Mouse (Mus musculus) layer of hippocampus, postnatal 14 days (tissue): ENCODE measurements at regions not wholly inside any gene's neighbourhood (a gene's known extent, or its start where the extent isn't known, plus 50 kb on each side); places are given as distances from the start of the nearest gene placed in this dataset.

ENCODE experiments used
- DNase-seq, 2 experiments: peaks; one replicate each; pipeline ENCODE4 v3.0.0; 2021 to 2022; ENCODE audit warnings: low spot score in 2 of 2, mixed read lengths in 1 of 2

GRCm38 (mm10) chr9:46636261-46637010, 316.6 kb upstream of the 4931429L15Rik start:
- no peak for DNase-seq

GRCm38 (mm10) chr9:46633952-46634351, 314.2 kb upstream of the 4931429L15Rik start:
- DNase-seq, result no peak

- peak; percentile 59 to 71 for DNase-seq
Measured at GRCm38 (mm10) chr9:46632576-46632975, 312.8 kb upstream of the 4931429L15Rik start.

GRCm38 (mm10) chr9:46622255-46622654, 302.5 kb upstream of the 4931429L15Rik start:
- DNase-seq, result no peak

GRCm38 (mm10) chr9:46621851-46622250, 302.1 kb upstream of the 4931429L15Rik start:
- no peak for DNase-seq

- DNase-seq, result no peak
Measured at GRCm38 (mm10) chr9:46610101-46611005, 290.6 kb upstream of the 4931429L15Rik start.

GRCm38 (mm10) chr9:46608695-46609094, 288.9 kb upstream of the 4931429L15Rik start:
- no peak for DNase-seq

GRCm38 (mm10) chr9:46600803-46601202, 281.0 kb upstream of the 4931429L15Rik start:
- no peak for DNase-seq

GRCm38 (mm10) chr9:46599931-46600708, 280.3 kb upstream of the 4931429L15Rik start:
- DNase-seq, result peak; percentile 32 to 68

- DNase-seq, result no peak
Measured at GRCm38 (mm10) chr9:46598518-46598917, 278.7 kb upstream of the 4931429L15Rik start.

- DNase-seq, result no peak
Measured at GRCm38 (mm10) chr9:46593444-46593843, 273.7 kb upstream of the 4931429L15Rik start.

- DNase-seq, result peak in 1 of 2 experiments; percentile 30
Measured at GRCm38 (mm10) chr9:46592908-46593307, 273.1 kb upstream of the 4931429L15Rik start.

GRCm38 (mm10) chr9:46586818-46587217, 267.0 kb upstream of the 4931429L15Rik start:
- DNase-seq, result no peak

- DNase-seq, result no peak
Measured at GRCm38 (mm10) chr9:46581844-46582243, 262.1 kb upstream of the 4931429L15Rik start.

GRCm38 (mm10) chr9:46562301-46562700, 242.5 kb upstream of the 4931429L15Rik start:
- no peak for DNase-seq

- no peak for DNase-seq
Measured at GRCm38 (mm10) chr9:46558481-46558880, 238.7 kb upstream of the 4931429L15Rik start.

GRCm38 (mm10) chr9:46557781-46558180, 238.0 kb upstream of the 4931429L15Rik start:
- DNase-seq, result no peak

- no peak for DNase-seq
Measured at GRCm38 (mm10) chr9:46555156-46555555, 235.4 kb upstream of the 4931429L15Rik start.

- DNase-seq, result no peak
Measured at GRCm38 (mm10) chr9:46554586-46555152, 234.9 kb upstream of the 4931429L15Rik start.

GRCm38 (mm10) chr9:46549416-46549815, 229.6 kb upstream of the 4931429L15Rik start:
- no peak for DNase-seq

- no peak for DNase-seq
Measured at GRCm38 (mm10) chr9:46544326-46544725, 224.5 kb upstream of the 4931429L15Rik start.
